Mouse (Mus musculus): ENCODE measurements around the gene Oit1.

DNA sequence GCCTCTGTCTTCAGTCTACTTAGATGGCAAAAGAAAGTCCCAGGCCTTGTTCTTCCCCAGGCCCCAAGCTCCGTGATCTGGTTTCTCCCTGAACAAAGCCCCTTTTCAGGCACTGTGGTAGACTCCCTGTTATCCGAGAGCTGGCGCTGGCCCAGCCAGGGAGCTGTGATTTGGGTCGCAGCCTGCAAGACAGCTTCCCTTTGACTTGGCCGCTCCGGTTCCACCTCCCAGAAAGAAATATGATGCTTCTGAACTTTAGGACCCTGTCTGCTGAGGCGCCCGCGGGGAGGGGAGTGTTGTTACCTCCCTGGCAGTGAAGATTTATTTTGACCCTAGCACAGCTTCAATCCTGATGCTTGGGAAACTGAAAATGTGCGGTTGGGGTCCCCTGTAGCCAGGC lies 42.6 kb downstream of the Oit1 start:
- TF ChIP-seq POLR2A (IDR thresholded peaks at IDR 0.05; ENCODE audit: extremely low read depth, insufficient read depth, low read length) (no peak), CTCF (IDR thresholded peaks at IDR 0.05; ENCODE audit: low read depth, low read length) (no peak)
